Mouse (Mus musculus) thymus, adult 2 months (tissue): ENCODE data around the gene Cidec.

Experiments
- CTCF ChIP-seq: fragments of 200-500 bp; IDR thresholded peaks from 2 replicates; pipeline ENCODE4 v1.5.1; 2012; ENCODE audit warnings: mild to moderate bottlenecking, control low read depth, low read length, moderate library complexity, borderline replicate concordance; ENCODE audit not compliant: control insufficient read depth, poor library complexity, insufficient read depth; ENCODE audit errors: extremely low read depth
- POLR2A ChIP-seq: fragments of 200-500 bp; IDR thresholded peaks from 2 replicates; pipeline ENCODE4 v1.6.1; 2012; ENCODE audit warnings: mild to moderate bottlenecking, low read length, control low read depth, moderate library complexity; ENCODE audit not compliant: control insufficient read depth, poor library complexity, insufficient read depth; ENCODE audit errors: extremely low read depth

GRCm38 (mm10) chr6:113434691-113435090 lies 869 bp downstream of the Cidec start:
- no peak for TF ChIP-seq CTCF
- TF ChIP-seq POLR2A = no peak
